Mouse (Mus musculus) right cerebral cortex, adult 2 months (tissue): ENCODE measurements around the gene Cpn1.
"Not testable (repeated sequence)": the region's sequence is repeated elsewhere in the genome, so short reads cannot be mapped to it uniquely, and the experiment has no call there.

ENCODE experiments used
- DNase-seq, 2 experiments: peaks; one replicate each; pipeline ENCODE4 v3.0.0; 2021 to 2022; ENCODE audit warnings: low spot score in 2 of 2

Gene Cpn1

GRCm38 (mm10) chr19:43981992-43982391 lies 4.4 kb downstream of the Cpn1 start:
- no peak for DNase-seq

GRCm38 (mm10) chr19:43980711-43981110 lies 5.6 kb downstream of the Cpn1 start:
- no peak for DNase-seq

GRCm38 (mm10) chr19:43977799-43978198 lies 8.6 kb downstream of the Cpn1 start:
- no peak for DNase-seq

GRCm38 (mm10) chr19:43976661-43977060 lies 9.7 kb downstream of the Cpn1 start:
- DNase-seq, result no peak

GRCm38 (mm10) chr19:43974221-43974620 lies 12.1 kb downstream of the Cpn1 start:
- DNase-seq, result no peak

- DNase-seq, result no peak
Measured at GRCm38 (mm10) chr19:43973711-43974110, 12.6 kb downstream of the Cpn1 start.

- DNase-seq, result no peak
Measured at GRCm38 (mm10) chr19:43972129-43972528, 14.2 kb downstream of the Cpn1 start.

GRCm38 (mm10) chr19:43968436-43969026 lies 17.8 kb downstream of the Cpn1 start:
- DNase-seq, result no peak

GRCm38 (mm10) chr19:43966481-43966880 lies 19.9 kb downstream of the Cpn1 start:
- DNase-seq, result no peak

- peak in 1 of 2 experiments; percentile 12 for DNase-seq
Measured at GRCm38 (mm10) chr19:43965496-43966085, 20.8 kb downstream of the Cpn1 start.

- no peak for DNase-seq
Measured at GRCm38 (mm10) chr19:43962795-43963194, 23.6 kb downstream of the Cpn1 start.

GRCm38 (mm10) chr19:43961185-43961584 lies 25.2 kb downstream of the Cpn1 start:
- DNase-seq, result no peak

- no peak for DNase-seq
Measured at GRCm38 (mm10) chr19:43960014-43960413, 26.3 kb downstream of the Cpn1 start.

- DNase-seq, result peak; percentile 73 to 74
Measured at GRCm38 (mm10) chr19:43959162-43959561, 27.2 kb downstream of the Cpn1 start.

GRCm38 (mm10) chr19:43957881-43958280 lies 28.5 kb downstream of the Cpn1 start:
- peak; percentile 72 to 75 for DNase-seq

- DNase-seq, result no peak
Measured at GRCm38 (mm10) chr19:43957402-43957801, 29.0 kb downstream of the Cpn1 start.

- DNase-seq, result no peak
Measured at GRCm38 (mm10) chr19:43955266-43955665, 31.1 kb downstream of the Cpn1 start.

GRCm38 (mm10) chr19:43954864-43955263 lies 31.5 kb downstream of the Cpn1 start:
- DNase-seq, result no peak

GRCm38 (mm10) chr19:43952936-43953335 lies 33.4 kb downstream of the Cpn1 start:
- DNase-seq, result not testable (repeated sequence)

GRCm38 (mm10) chr19:43949111-43949810 lies 37.1 kb downstream of the Cpn1 start:
- DNase-seq, result no peak

GRCm38 (mm10) chr19:43944566-43944965 lies 41.8 kb downstream of the Cpn1 start:
- DNase-seq, result no peak

- DNase-seq, result no peak
Measured at GRCm38 (mm10) chr19:43943076-43943475, 43.3 kb downstream of the Cpn1 start.
